Mouse (Mus musculus) C2C12 (cell line): ENCODE measurements around the gene Prr14l. TPM values are rescaled to one million over a fixed set of nuclear protein-coding genes. Genes with fewer than 3 reads are reported as not detected.
"Not testable (repeated sequence)": the region's sequence is repeated elsewhere in the genome, so short reads cannot be mapped to it uniquely, and the experiment has no call there.

Experiments used
- H3K27me3 ChIP-seq: one replicate; pipeline ENCODE4 v1.6.1; 2011; ENCODE audit not compliant: control insufficient read depth, insufficient read depth, insufficient read length
- H3K36me3 ChIP-seq: one replicate; pipeline ENCODE4 v1.6.1; 2011; ENCODE audit not compliant: control insufficient read depth, insufficient read depth
- H3K4me3 ChIP-seq: one replicate; pipeline ENCODE4 v1.5.1; 2011; ENCODE audit warnings: mild to moderate bottlenecking, control low read depth; ENCODE audit not compliant: poor library complexity, insufficient read depth, severe bottlenecking
- H3K79me2 ChIP-seq: one replicate; pipeline ENCODE4 v1.6.1; 2011; ENCODE audit not compliant: control insufficient read depth, insufficient read depth
- H3K79me3 ChIP-seq: one replicate; pipeline ENCODE4 v1.6.1; 2011; ENCODE audit warnings: low read depth, control low read depth
- H3ac ChIP-seq: one replicate; pipeline ENCODE3; 2011; ENCODE audit warnings: low read depth; ENCODE audit not compliant: control insufficient read depth, insufficient read length
- CEBPB ChIP-seq: IDR thresholded peaks from one replicate; pipeline ENCODE4 v1.6.1; 2011; ENCODE audit warnings: low read depth, mild to moderate bottlenecking, control low read depth, moderate library complexity
- CTCF ChIP-seq: IDR thresholded peaks from one replicate; pipeline ENCODE4 v1.5.1; 2011; ENCODE audit not compliant: control insufficient read depth, insufficient read depth, insufficient read length
- FOSL1 ChIP-seq: IDR thresholded peaks from one replicate; pipeline ENCODE4 v1.8.0; 2011; ENCODE audit warnings: mild to moderate bottlenecking, low read length; ENCODE audit not compliant: poor library complexity, insufficient read depth, severe bottlenecking
- MAX ChIP-seq: IDR thresholded peaks from one replicate; pipeline ENCODE4 v1.6.1; 2011; ENCODE audit warnings: mild to moderate bottlenecking, control low read depth
- MYOD1 ChIP-seq: IDR thresholded peaks from one replicate; pipeline ENCODE4 v1.6.1; 2011; ENCODE audit warnings: low read depth; ENCODE audit not compliant: control insufficient read depth, insufficient read length
- MYOG ChIP-seq: IDR thresholded peaks from one replicate; pipeline ENCODE4 v1.6.1; 2011; ENCODE audit not compliant: control insufficient read depth, insufficient read length; ENCODE audit errors: extremely low read depth
- USF1 ChIP-seq: IDR thresholded peaks from one replicate; pipeline ENCODE4 v1.6.1; 2011; ENCODE audit warnings: low read depth, mild to moderate bottlenecking, control low read depth, moderate library complexity
- polyA plus RNA-seq: library from polyadenylated mRNA; unstranded; fragments of >200 nt; fragmentation: generic; extraction: Trizol; gene quantifications from one replicate; pipeline ENCODE4 v1.2.1, GENCODE M21; 2012; ENCODE audit warnings: missing spikeins

Prr14l gene
- polyA plus RNA-seq, 1 experiment = 3.9 TPM

DNA sequence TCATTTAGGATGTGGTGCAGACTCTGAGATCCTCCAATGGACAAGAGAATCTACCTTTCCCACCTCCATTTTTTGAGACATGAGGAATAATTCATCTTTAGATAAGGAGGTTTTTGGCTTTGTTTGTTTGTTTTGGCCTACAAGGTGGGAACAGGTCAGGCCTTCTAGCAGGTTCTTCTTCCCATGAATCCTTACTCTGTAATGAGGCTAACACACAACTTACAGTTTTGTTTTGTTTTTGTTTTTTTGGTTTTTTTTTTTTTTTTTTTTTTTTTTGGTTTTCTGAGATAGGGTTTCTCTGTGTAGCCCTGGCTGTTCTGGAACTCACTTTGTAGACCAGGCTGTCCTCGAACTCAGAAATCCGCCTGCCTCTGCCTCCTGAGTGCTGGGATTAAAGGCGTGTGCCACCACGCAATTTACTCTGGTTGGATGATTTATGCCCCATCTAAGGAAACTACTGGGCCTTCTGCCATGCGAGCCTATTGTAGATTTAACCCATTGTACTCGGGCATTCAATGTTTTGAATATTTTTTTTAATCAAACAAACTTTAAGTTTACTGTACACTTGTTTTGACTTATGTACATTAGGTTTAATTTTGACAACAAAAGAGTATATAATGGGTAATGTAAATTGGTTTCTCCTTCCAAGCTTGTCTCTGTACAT, 8.5 kb upstream of the Prr14l start:
- Histone ChIP-seq H3K36me3 (peaks cover 6% of the 10 kb centered on the region), H3K4me3 (peak overlapping the region; percentile 74), H3K79me3 (no peaks in the 10 kb centered on the region), H3ac (no peak overlapping the region), H3K79me2 (peaks cover 8% of the 10 kb centered on the region), H3K27me3 (no peaks in the 10 kb centered on the region)
- TF ChIP-seq CEBPB (no peak), USF1 (no peak), MYOG (no peak), MAX (no peak), FOSL1 (no peak), CTCF (no peak), MYOD1 (no peak)

DNA sequence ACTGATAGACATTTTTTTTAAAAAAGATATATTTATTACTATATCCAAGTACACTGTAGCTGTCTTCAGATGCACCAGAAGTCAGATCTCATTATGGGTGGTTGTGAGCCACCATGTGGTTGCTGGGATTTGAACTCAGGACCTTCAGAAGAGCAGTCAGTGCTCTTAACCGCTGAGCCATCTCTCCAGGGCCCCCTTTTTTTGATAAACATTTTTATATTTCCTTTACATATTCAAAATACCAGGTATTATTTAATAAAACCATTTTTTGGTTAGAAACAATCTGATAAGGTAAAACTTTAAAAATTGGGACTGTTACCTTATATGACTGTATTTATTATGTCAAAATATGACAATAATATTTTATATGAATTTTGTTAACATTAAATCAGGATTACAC, 7.0 kb upstream of the Prr14l start:
- no peaks in the 10 kb centered on the region for H3K36me3 ChIP-seq
- TF ChIP-seq FOSL1 = no peak
- no peak for TF ChIP-seq CEBPB
- TF ChIP-seq USF1 = no peak
- TF ChIP-seq MAX = no peak
- TF ChIP-seq MYOD1 = no peak
- H3K79me3 ChIP-seq = no peaks in the 10 kb centered on the region
- no peak overlapping the region for H3K4me3 ChIP-seq
- peaks cover 8% of the 10 kb centered on the region for H3K79me2 ChIP-seq
- H3ac ChIP-seq = no peak overlapping the region
- no peaks in the 10 kb centered on the region for H3K27me3 ChIP-seq

DNA sequence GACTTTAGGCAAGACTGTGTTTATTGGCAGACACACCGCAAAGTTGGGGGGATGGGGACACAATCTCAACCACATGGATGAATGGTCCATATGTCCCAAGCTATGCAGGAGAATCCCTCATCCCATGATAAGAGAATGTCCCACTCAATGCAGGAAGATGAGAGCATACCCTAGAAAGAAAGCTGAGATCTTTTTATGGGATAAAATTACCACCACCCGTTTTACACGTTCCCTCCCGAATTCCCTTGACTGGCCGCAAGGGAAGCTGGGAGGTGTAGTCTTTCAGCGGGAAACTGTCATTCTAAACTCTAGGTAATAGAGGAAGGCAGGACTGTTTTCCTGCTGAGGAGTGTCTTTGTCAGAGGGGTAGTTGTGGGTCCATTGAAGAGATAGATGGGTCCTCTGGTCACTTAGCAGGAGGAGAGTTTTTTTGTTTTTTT, 3.7 kb upstream of the Prr14l start:
- peak overlapping the region; percentile 18 for H3K4me3 ChIP-seq
- no peaks in the 10 kb centered on the region for H3K36me3 ChIP-seq
- TF ChIP-seq FOSL1 = no peak
- no peak for TF ChIP-seq USF1
- no peak for TF ChIP-seq MAX
- no peak for TF ChIP-seq MYOG
- TF ChIP-seq CTCF = no peak
- no peak for TF ChIP-seq MYOD1
- no peak for TF ChIP-seq CEBPB
- no peaks in the 10 kb centered on the region for H3K27me3 ChIP-seq
- peaks cover 12% of the 10 kb centered on the region for H3K79me2 ChIP-seq
- peaks cover 11% of the 10 kb centered on the region for H3K79me3 ChIP-seq
- peak overlapping the region; percentile 24 for H3ac ChIP-seq

DNA sequence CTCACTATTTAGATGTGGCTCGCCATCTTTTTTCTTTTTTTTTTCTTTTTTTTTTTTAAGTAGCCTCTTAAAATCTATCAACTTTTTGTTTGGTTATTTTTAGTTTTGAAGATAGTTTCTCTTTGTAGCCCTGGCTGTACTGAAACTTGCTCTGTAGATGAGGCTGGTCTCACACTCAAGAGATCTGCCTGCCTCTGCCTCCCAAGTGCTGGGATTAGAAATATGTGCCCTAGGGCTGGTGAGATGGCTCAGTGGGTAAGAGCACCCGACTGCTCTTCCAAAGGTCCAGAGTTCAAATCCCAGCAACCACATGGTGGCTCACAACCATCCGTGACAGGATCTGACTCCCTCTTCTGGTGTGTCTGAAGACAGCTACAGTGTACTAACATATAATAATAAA, 1.2 kb upstream of the Prr14l start:
- H3K4me3 ChIP-seq, H3K27me3 ChIP-seq, H3ac ChIP-seq, H3K36me3 ChIP-seq: not testable (repeated sequence)
- Histone ChIP-seq H3K79me3 (peaks cover 34% of the 10 kb centered on the region), H3K79me2 (peaks cover 37% of the 10 kb centered on the region)

DNA sequence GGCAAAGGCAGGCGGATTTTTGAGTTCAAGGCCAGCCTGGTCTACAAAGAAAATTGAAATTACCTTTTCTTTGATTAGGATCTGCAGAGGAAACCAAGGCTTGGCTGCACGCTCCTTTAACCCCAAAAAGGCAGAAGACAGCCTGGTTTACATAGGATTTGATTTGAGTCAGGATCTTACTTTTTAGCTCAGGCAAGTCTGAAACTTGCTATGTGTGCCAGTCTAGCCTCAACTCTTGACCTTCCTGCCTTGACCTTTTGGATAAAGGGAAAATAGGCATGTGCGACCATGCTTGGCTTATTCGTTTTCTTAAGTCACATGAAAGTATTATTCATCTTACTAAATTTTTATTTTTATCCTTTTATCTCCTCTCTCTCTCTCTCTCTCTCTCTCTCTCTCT, 762 bp upstream of the Prr14l start:
- Histone ChIP-seq H3K4me3 (no peak overlapping the region), H3K79me2 (peaks cover 42% of the 10 kb centered on the region), H3ac (no peak overlapping the region), H3K79me3 (peaks cover 38% of the 10 kb centered on the region), H3K27me3 (no peaks in the 10 kb centered on the region), H3K36me3 (no peaks in the 10 kb centered on the region)
- TF ChIP-seq MYOG (no peak), FOSL1 (no peak), CEBPB (no peak), USF1 (no peak), CTCF (no peak), MYOD1 (no peak), MAX (no peak)

DNA sequence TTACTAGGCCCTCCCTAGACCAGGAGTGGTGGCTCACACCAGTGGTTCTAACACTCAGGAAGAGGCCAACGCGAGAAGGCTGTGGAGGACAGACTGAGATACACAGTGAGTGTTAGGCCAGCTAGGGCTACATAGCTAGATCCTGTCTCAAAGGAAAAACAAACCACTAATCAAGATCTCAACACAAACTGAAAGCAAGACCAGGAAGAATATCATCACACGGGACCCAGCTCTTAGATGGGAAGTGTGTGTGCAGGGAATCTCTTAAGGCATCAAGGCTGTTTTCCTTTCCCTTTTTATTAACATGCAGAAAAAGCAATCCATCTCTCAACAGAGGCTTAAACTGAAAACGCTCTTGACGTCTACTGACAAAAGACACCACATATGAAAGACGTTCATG, 2.0 kb downstream of the Prr14l start:
- TF ChIP-seq MYOD1 = no peak
- no peak for TF ChIP-seq USF1
- no peak for TF ChIP-seq CEBPB
- no peak for TF ChIP-seq MAX
- TF ChIP-seq FOSL1 = no peak
- TF ChIP-seq CTCF = no peak
- no peak for TF ChIP-seq MYOG
- H3K79me2 ChIP-seq = peaks cover 70% of the 10 kb centered on the region
- H3K27me3 ChIP-seq = no peaks in the 10 kb centered on the region
- no peak overlapping the region for H3K4me3 ChIP-seq
- no peaks in the 10 kb centered on the region for H3K36me3 ChIP-seq
- H3ac ChIP-seq = no peak overlapping the region
- peaks cover 56% of the 10 kb centered on the region for H3K79me3 ChIP-seq

DNA sequence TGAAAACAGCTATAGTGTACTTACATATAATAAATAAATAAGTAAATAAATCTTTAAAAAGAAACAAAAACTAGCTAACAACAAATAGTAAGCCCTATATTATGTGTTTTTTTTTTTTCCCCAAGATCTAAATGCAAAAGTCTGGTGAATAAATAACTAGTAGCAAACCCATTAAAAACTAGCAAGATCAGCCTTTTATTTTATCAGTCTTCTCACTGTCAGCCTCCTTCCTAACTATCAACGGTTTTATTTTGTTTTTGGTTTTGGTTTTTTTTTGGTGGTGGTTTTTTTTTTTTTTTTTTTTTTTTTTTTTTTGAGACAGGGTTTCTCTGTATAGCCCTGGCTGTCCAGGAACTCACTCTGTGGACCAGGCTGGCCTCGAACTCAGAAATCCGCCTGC, 4.5 kb downstream of the Prr14l start:
- Histone ChIP-seq H3K79me2 (peaks cover 92% of the 10 kb centered on the region), H3K79me3 (peaks cover 65% of the 10 kb centered on the region)
- H3K36me3 ChIP-seq, H3K4me3 ChIP-seq, H3K27me3 ChIP-seq, H3ac ChIP-seq: not testable (repeated sequence)
